Mouse (Mus musculus) heart, embryonic 15.5 days (tissue): ENCODE results near the gene Ralgapa2. TPM values are rescaled to one million over a fixed set of nuclear protein-coding genes. Genes with fewer than 3 reads are reported as not detected.

Source experiments
- ATAC-seq: fragments of 200-750 bp; cut with Nextera tagmentation; replicated peaks from 2 replicates; pipeline ENCODE4 v1.8.0; 2017; ENCODE audit warnings: low read depth, moderate TSS enrichment; ENCODE audit not compliant: insufficient number of reproducible peaks, insufficient read depth, low FRiP score
- H3K27ac ChIP-seq: fragments of 300-500 bp; sonication (generic); 2 replicates; pipeline ENCODE4 v1.5.1; 2015; ENCODE audit warnings: mild to moderate bottlenecking, inconsistent platforms
- H3K27me3 ChIP-seq: fragments of 300-500 bp; sonication (generic); 2 replicates; pipeline ENCODE4 v1.6.1; 2015; ENCODE audit warnings: inconsistent platforms
- H3K36me3 ChIP-seq: fragments of 300-500 bp; sonication (generic); 2 replicates; pipeline ENCODE4 v1.6.1; 2015; ENCODE audit warnings: mild to moderate bottlenecking, inconsistent platforms
- H3K4me1 ChIP-seq: fragments of 300-500 bp; sonication (generic); replicated peaks from 2 replicates; pipeline ENCODE4 v1.6.1; 2015; ENCODE audit warnings: inconsistent platforms
- H3K4me2 ChIP-seq: fragments of 300-500 bp; sonication (generic); 2 replicates; pipeline ENCODE4 v1.6.1; 2015; ENCODE audit warnings: inconsistent platforms, mild to moderate bottlenecking, moderate library complexity
- H3K4me3 ChIP-seq: fragments of 300-500 bp; sonication (generic); 2 replicates; pipeline ENCODE4 v1.5.1; 2015; ENCODE audit warnings: mild to moderate bottlenecking, inconsistent platforms
- H3K9ac ChIP-seq: fragments of 300-500 bp; sonication (generic); 2 replicates; pipeline ENCODE4 v1.6.1; 2015; ENCODE audit warnings: mild to moderate bottlenecking, inconsistent platforms
- H3K9me3 ChIP-seq: fragments of 300-500 bp; sonication (generic); replicated peaks from 2 replicates; pipeline ENCODE4 v1.6.1; 2016; ENCODE audit warnings: inconsistent platforms
- WGBS: fragments of 180-500 bp; shearing (Covaris S2); methylation state at CpG from one replicate; pipeline ENCODE4 v1.1.7; 2015; ENCODE audit warnings: mixed read lengths; 5-methylcytosine and 5-hydroxymethylcytosine counted together
- polyA plus RNA-seq: library from polyadenylated mRNA; unstranded; fragments of >200 nt; fragmentation: Nextera tagmentation; extraction: Ambion mirVana; gene quantifications from 2 replicates; pipeline ENCODE4 v1.2.1, GENCODE M21; 2015

Ralgapa2 gene
- polyA plus RNA-seq, 1 experiment from 2014 or later = 9.9 TPM

GRCm38 (mm10) chr2:146525483-146525882 is 13.3 kb upstream of the Ralgapa2 start:
- Histone ChIP-seq H3K4me1 (no peaks in the 10 kb centered on the region), H3K9me3 (no peaks in the 10 kb centered on the region), H3K27me3 (no peaks in the 10 kb centered on the region), H3K36me3 (no peaks in the 10 kb centered on the region), H3K9ac (no peak overlapping the region), H3K27ac (no peak overlapping the region), H3K4me2 (no peak overlapping the region), H3K4me3 (no peak overlapping the region)
- no peak for ATAC-seq
- WGBS = 42% methylated on average over 2 of the region's 2 CpGs

DNA sequence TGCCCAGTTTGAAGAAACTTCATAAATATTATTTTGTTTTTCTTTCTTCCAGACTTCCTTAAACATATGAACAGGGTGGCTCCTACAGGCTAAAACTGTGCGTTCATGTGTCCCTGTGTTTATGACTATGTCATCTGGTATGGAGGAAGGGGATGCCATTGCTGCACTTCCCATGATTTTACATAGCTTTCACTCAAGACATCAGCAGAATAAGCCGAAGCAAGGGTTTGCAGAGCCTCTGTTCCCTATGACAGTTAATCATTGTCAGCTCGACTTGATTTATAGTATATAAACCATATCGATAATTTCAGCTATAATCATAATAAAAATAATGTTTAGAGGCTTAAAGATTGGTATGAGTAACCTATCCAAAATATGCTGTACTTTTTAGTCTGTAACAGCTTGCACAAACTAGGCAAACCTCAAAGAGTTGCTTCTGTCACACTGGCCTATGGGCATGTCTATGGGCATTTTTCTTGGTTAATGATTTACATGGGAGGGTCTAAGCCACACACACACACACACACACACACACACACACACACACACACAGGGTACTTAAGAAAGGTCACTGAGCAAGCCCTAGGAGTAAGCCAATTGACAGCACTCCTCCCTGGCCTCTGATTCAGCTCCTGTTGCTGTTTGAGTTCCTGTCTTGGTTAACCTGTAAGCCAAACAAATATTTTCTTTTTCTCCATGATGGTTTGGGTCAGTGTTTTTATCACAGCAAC is 12.7 kb upstream of the Ralgapa2 start:
- no peaks in the 10 kb centered on the region for H3K9me3 ChIP-seq
- H3K4me2 ChIP-seq = no peak overlapping the region
- H3K27me3 ChIP-seq = no peaks in the 10 kb centered on the region
- WGBS = 78% methylated on average over 4 of the region's 4 CpGs
- no peak overlapping the region for H3K27ac ChIP-seq
- H3K4me1 ChIP-seq = no peaks in the 10 kb centered on the region
- H3K4me3 ChIP-seq = no peak overlapping the region
- H3K9ac ChIP-seq = no peak overlapping the region
- H3K36me3 ChIP-seq = no peaks in the 10 kb centered on the region
- no peak for ATAC-seq

DNA sequence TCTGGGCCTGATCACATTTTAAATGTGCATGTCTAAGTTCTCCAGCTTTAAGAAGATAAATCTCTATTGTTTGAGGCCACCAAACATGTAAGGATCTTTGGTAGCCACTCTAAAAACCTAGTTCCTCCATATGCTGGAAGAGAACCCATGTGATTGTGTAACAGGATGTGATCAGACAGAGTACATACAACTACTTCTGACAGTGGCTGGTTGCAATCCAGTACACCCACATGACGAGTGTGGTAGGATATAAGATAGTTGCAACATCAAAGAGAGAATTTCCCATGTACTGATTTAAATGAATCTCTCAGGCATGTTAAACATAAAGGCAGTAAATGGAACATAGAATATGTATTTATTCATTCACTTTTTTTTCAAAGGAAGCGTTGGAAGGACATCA is 4.8 kb upstream of the Ralgapa2 start:
- Histone ChIP-seq H3K36me3 (no peaks in the 10 kb centered on the region), H3K9me3 (no peaks in the 10 kb centered on the region), H3K27me3 (no peaks in the 10 kb centered on the region), H3K9ac (no peak overlapping the region), H3K27ac (no peak overlapping the region), H3K4me3 (no peak overlapping the region), H3K4me1 (peaks cover 3% of the 10 kb centered on the region; the same call in 1 of the 2 replicates), H3K4me2 (no peak overlapping the region)
- no peak for ATAC-seq
- WGBS = 72% methylated on average over 2 of the region's 2 CpGs

DNA sequence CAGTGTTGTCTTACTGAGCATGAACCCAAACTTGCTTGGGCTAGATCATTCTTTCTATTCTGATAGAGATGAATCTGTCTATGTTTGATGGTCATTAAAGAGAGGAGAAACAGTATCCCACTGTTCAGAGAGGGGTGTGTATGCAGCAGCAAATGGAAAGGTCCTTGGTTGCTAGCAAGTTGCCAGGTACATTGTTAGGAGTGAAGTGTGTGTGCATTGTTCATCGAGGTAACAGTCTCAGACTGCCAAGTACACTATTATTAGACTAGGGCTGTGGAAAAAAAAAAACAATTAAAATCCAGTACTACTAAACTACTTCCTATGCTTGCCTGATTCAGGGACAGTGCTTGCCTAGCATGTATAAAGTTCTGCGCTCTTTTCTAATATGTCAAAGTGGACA is 2.9 kb upstream of the Ralgapa2 start:
- Histone ChIP-seq H3K4me3 (no peak overlapping the region), H3K36me3 (no peaks in the 10 kb centered on the region), H3K27ac (no peak overlapping the region), H3K9ac (no peak overlapping the region), H3K4me1 (peaks cover 9% of the 10 kb centered on the region), H3K9me3 (no peaks in the 10 kb centered on the region), H3K27me3 (no peaks in the 10 kb centered on the region), H3K4me2 (no peak overlapping the region)
- no peak for ATAC-seq
- 62% methylated on average over 2 of the region's 2 CpGs for WGBS

DNA sequence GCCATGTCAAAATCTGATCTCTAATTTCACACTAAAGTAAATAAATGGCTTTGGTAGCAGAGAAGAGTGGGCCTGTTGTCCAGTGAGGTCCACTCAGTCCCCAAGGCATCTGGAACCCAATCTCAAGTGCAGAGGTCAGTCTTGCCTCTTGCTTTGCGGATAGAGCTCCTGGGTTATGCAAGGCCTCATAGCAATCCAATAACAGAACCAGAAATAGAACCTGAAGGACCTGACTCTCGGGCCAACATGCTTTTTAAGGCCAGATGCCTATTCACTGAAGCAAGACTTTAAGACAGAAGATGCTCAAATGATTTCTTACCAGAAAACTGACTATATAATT is 407 bp upstream of the Ralgapa2 start:
- Histone ChIP-seq H3K4me3 (peak overlapping the region; percentile 80), H3K9ac (no peak overlapping the region), H3K36me3 (no peaks in the 10 kb centered on the region), H3K4me1 (peaks cover 16% of the 10 kb centered on the region), H3K9me3 (no peaks in the 10 kb centered on the region), H3K4me2 (peak overlapping the region; percentile 49), H3K27ac (no peak overlapping the region), H3K27me3 (no peaks in the 10 kb centered on the region)
- ATAC-seq = no peak
- WGBS = 43% methylated on average over 2 of the region's 2 CpGs

GRCm38 (mm10) chr2:146511401-146511865 is 711 bp downstream of the Ralgapa2 start:
- Histone ChIP-seq H3K9me3 (no peaks in the 10 kb centered on the region), H3K9ac (peak overlapping the region; percentile 86), H3K27ac (peak overlapping the region; percentile 77), H3K4me3 (peak overlapping the region; percentile 80), H3K27me3 (no peaks in the 10 kb centered on the region), H3K4me2 (peak overlapping the region; percentile 78), H3K4me1 (peaks cover 16% of the 10 kb centered on the region), H3K36me3 (no peaks in the 10 kb centered on the region)
- 0% methylated on average over 22 of the region's 22 CpGs for WGBS
- ATAC-seq = no peak; the same call in 1 of the 2 replicates

DNA sequence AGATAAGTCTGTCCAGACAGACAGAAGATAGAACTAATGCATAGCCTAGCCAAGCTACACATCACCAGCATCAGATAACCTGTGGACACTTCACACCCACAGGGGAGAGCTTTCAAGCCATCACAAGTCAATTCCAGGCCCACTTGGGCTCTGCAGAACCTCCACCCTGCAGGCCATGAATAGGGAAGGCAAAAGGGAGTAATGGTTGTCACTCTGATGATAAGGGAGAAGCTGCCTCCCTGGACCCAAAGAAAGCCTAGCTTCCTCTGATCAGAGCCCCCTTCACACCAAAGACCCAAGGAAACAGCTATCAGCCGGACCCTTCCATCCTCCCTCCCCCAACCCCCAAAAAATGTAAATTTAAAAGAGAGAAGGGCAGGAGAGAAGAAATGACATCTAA is 1.4 kb downstream of the Ralgapa2 start:
- H3K27ac ChIP-seq = peak overlapping the region; percentile 77; the same call in 1 of the 2 replicates
- no peaks in the 10 kb centered on the region for H3K9me3 ChIP-seq
- H3K27me3 ChIP-seq = no peaks in the 10 kb centered on the region
- H3K4me2 ChIP-seq = peak overlapping the region; percentile 78
- no peak for ATAC-seq
- 26% methylated on average over 1 of the region's 1 CpGs for WGBS
- H3K36me3 ChIP-seq = no peaks in the 10 kb centered on the region
- peaks cover 16% of the 10 kb centered on the region for H3K4me1 ChIP-seq
- peak overlapping the region; percentile 80 for H3K4me3 ChIP-seq
- H3K9ac ChIP-seq = peak overlapping the region; percentile 86

GRCm38 (mm10) chr2:146502578-146503311 is 9.4 kb downstream of the Ralgapa2 start:
- Histone ChIP-seq H3K4me2 (peak overlapping the region; percentile 3; the same call in 1 of the 2 replicates), H3K4me3 (no peak overlapping the region), H3K27ac (peak overlapping the region; percentile 77), H3K9ac (no peak overlapping the region), H3K9me3 (no peaks in the 10 kb centered on the region), H3K4me1 (peaks cover 29% of the 10 kb centered on the region), H3K27me3 (no peaks in the 10 kb centered on the region), H3K36me3 (no peaks in the 10 kb centered on the region)
- ATAC-seq = peak; percentile 76
- WGBS = 47% methylated on average over 9 of the region's 9 CpGs

DNA sequence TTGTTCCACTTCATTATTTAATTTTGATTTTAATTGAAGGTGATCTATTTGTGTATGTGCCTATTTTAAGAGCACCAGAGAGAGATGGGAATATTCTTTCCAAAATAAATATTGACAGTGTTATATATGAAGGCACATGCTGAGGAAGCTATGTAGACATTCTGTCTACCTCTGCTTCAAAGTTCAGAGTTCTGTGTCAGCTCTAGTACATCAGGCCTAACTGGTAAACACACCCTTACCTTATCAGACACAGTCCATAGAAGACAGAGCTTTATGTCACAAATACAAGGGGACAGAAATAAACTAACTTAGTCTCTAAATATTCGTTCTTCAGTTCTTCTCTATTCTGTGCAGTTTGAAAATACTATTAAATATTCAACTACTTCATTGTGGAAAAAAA is 12.1 kb downstream of the Ralgapa2 start:
- 88% methylated on average over 1 of the region's 1 CpGs for WGBS

DNA sequence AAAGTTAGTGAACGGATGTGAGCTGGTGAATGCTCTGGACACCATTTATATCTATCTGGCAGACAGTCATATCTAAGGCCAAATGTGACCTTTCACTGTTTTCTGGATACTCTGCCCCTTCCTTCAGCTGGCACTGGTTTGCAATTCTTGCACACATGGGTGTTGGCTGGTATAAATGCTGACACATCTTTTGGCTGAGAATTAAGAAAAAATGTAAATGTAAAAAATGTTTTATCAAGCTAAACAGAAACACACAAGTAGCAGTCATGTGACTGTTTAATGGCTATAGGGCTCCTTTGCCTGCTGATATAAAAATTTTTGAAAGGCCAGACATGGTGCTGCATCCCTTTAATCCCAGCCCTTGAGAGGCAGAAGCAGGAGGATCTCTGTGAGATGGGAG is 13.0 kb downstream of the Ralgapa2 start:
- H3K36me3 ChIP-seq = no peaks in the 10 kb centered on the region
- no peak overlapping the region for H3K4me3 ChIP-seq
- H3K4me2 ChIP-seq = no peak overlapping the region
- no peak overlapping the region for H3K27ac ChIP-seq
- no peak for ATAC-seq
- H3K9ac ChIP-seq = no peak overlapping the region
- no peaks in the 10 kb centered on the region for H3K27me3 ChIP-seq
- 79% methylated on average over 1 of the region's 1 CpGs for WGBS
- H3K4me1 ChIP-seq = peaks cover 29% of the 10 kb centered on the region
- no peaks in the 10 kb centered on the region for H3K9me3 ChIP-seq

More for the DNA sequence above, 12.1 kb downstream of the Ralgapa2 start:
- Histone ChIP-seq H3K9me3 (no peaks in the 10 kb centered on the region), H3K36me3 (no peaks in the 10 kb centered on the region), H3K9ac (no peak overlapping the region), H3K4me3 (no peak overlapping the region), H3K27ac (no peak overlapping the region), H3K4me1 (peaks cover 29% of the 10 kb centered on the region), H3K4me2 (no peak overlapping the region), H3K27me3 (no peaks in the 10 kb centered on the region)
- ATAC-seq = no peak

GRCm38 (mm10) chr2:146498298-146498697 is 13.8 kb downstream of the Ralgapa2 start:
- H3K36me3 ChIP-seq = no peaks in the 10 kb centered on the region
- no peak overlapping the region for H3K4me2 ChIP-seq
- H3K27ac ChIP-seq = no peak overlapping the region
- H3K4me3 ChIP-seq = no peak overlapping the region
- peaks cover 22% of the 10 kb centered on the region for H3K4me1 ChIP-seq
- no peak for ATAC-seq
- no peak overlapping the region for H3K9ac ChIP-seq
- no peaks in the 10 kb centered on the region for H3K9me3 ChIP-seq
- no peaks in the 10 kb centered on the region for H3K27me3 ChIP-seq
- 42% methylated on average over 6 of the region's 6 CpGs for WGBS
